Mouse (Mus musculus): ENCODE measurements around the gene Rnf128. TPM values are rescaled to one million over a fixed set of nuclear protein-coding genes. Genes with fewer than 3 reads are reported as not detected.

Rnf128 gene
- polyA plus RNA-seq (2016; fragmentation: Nextera tagmentation; extraction: Ambion mirVana): 1.1 and 1.4 TPM in 2 replicates

- 86% methylated on average over 8 of the region's 8 CpGs for WGBS
- H3K4me3 ChIP-seq (replicated peaks): no peak within 1 kb of the TSS
- H3K9me3 ChIP-seq: no peaks in the 10 kb centered on the region
- H3K9ac ChIP-seq: no peak within 1 kb of the TSS
- no peaks in the 10 kb centered on the region for H3K27me3 ChIP-seq
- no peak for ATAC-seq (ENCODE audit: low FRiP score)
- H3K4me1 ChIP-seq: no peaks in the 10 kb centered on the region
- H3K36me3 ChIP-seq (replicated peaks): no peaks in the 10 kb centered on the region
- H3K27ac ChIP-seq: no peak within 1 kb of the TSS
- H3K4me2 ChIP-seq: no peak within 1 kb of the TSS
Observed at GRCm38 (mm10) chrX:139562925-139563461, at the start of gene Rnf128. Gene Rnf128, plus strand, starts transcription at chrX:139563316.

- Histone ChIP-seq H3K4me3 (replicated peaks) (no peak overlapping the region), H3K4me2 (no peak overlapping the region), H3K27me3 (0 out of 2 replicates have a peak, but pooled peaks cover 5% of the 10 kb centered on the region), H3K27ac (no peak overlapping the region), H3K4me1 (no peaks in the 10 kb centered on the region), H3K9ac (no peak overlapping the region), H3K9me3 (no peaks in the 10 kb centered on the region), H3K36me3 (replicated peaks) (no peaks in the 10 kb centered on the region)
- WGBS: 96% methylated on average over 2 of the region's 2 CpGs
- ATAC-seq (ENCODE audit: low FRiP score): no peak
Observed at GRCm38 (mm10) chrX:139516156-139516555, 47.0 kb upstream of the Rnf128 start.

- Histone ChIP-seq H3K4me2 (no peak overlapping the region), H3K4me1 (no peaks in the 10 kb centered on the region), H3K36me3 (replicated peaks) (no peaks in the 10 kb centered on the region), H3K9ac (no peak overlapping the region), H3K27ac (no peak overlapping the region), H3K4me3 (replicated peaks) (no peak overlapping the region), H3K27me3 (0 out of 2 replicates have a peak, but pooled peaks cover 6% of the 10 kb centered on the region), H3K9me3 (no peaks in the 10 kb centered on the region)
- WGBS: 85% methylated on average over 2 of the region's 2 CpGs
- no peak for ATAC-seq (ENCODE audit: low FRiP score)
Observed at GRCm38 (mm10) chrX:139519251-139519650, 43.9 kb upstream of the Rnf128 start.

- peaks cover 5% of the 10 kb centered on the region; the same call in 1 of the 2 replicates for H3K27me3 ChIP-seq
- no peak overlapping the region for H3K4me3 ChIP-seq (replicated peaks)
- WGBS: 73% methylated on average over 5 of the region's 5 CpGs
- H3K4me2 ChIP-seq: no peak overlapping the region
- ATAC-seq (ENCODE audit: low FRiP score): no peak
- no peaks in the 10 kb centered on the region for H3K4me1 ChIP-seq
- H3K36me3 ChIP-seq (replicated peaks): no peaks in the 10 kb centered on the region
- no peaks in the 10 kb centered on the region for H3K9me3 ChIP-seq
- no peak overlapping the region for H3K27ac ChIP-seq
- no peak overlapping the region for H3K9ac ChIP-seq
Observed at GRCm38 (mm10) chrX:139524303-139525091, 38.6 kb upstream of the Rnf128 start.

GRCm38 (mm10) chrX:139525724-139526123 is 37.4 kb upstream of the Rnf128 start:
- no peaks in the 10 kb centered on the region for H3K36me3 ChIP-seq (replicated peaks)
- no peaks in the 10 kb centered on the region for H3K9me3 ChIP-seq
- peaks cover 5% of the 10 kb centered on the region; the same call in 1 of the 2 replicates for H3K27me3 ChIP-seq
- ATAC-seq (ENCODE audit: low FRiP score): no peak
- no peaks in the 10 kb centered on the region for H3K4me1 ChIP-seq
- no peak overlapping the region for H3K9ac ChIP-seq
- 85% methylated on average over 2 of the region's 2 CpGs for WGBS
- no peak overlapping the region for H3K4me2 ChIP-seq
- no peak overlapping the region for H3K27ac ChIP-seq
- H3K4me3 ChIP-seq (replicated peaks): no peak overlapping the region

- Histone ChIP-seq H3K9me3 (no peaks in the 10 kb centered on the region), H3K4me3 (replicated peaks) (no peak overlapping the region), H3K9ac (no peak overlapping the region), H3K27me3 (peaks cover 5% of the 10 kb centered on the region; the same call in 1 of the 2 replicates), H3K27ac (no peak overlapping the region), H3K4me2 (no peak overlapping the region), H3K4me1 (no peaks in the 10 kb centered on the region), H3K36me3 (replicated peaks) (no peaks in the 10 kb centered on the region)
- 93% methylated on average over 4 of the region's 4 CpGs for WGBS
- no peak for ATAC-seq (ENCODE audit: low FRiP score)
Observed at GRCm38 (mm10) chrX:139526984-139527383, 36.1 kb upstream of the Rnf128 start.

GRCm38 (mm10) chrX:139529678-139530077 is 33.4 kb upstream of the Rnf128 start:
- Histone ChIP-seq H3K4me2 (no peak overlapping the region), H3K4me1 (no peaks in the 10 kb centered on the region), H3K27ac (no peak overlapping the region), H3K36me3 (replicated peaks) (no peaks in the 10 kb centered on the region), H3K9me3 (no peaks in the 10 kb centered on the region), H3K9ac (no peak overlapping the region), H3K4me3 (replicated peaks) (no peak overlapping the region), H3K27me3 (peaks cover 5% of the 10 kb centered on the region; the same call in 1 of the 2 replicates)
- ATAC-seq (ENCODE audit: low FRiP score): no peak

- no peak for ATAC-seq (ENCODE audit: low FRiP score)
- Histone ChIP-seq H3K27ac (no peak overlapping the region), H3K4me1 (no peaks in the 10 kb centered on the region), H3K4me2 (no peak overlapping the region), H3K9me3 (no peaks in the 10 kb centered on the region), H3K9ac (no peak overlapping the region), H3K4me3 (replicated peaks) (no peak overlapping the region), H3K36me3 (replicated peaks) (no peaks in the 10 kb centered on the region), H3K27me3 (0 out of 2 replicates have a peak, but pooled peaks cover 3% of the 10 kb centered on the region)
- 80% methylated on average over 4 of the region's 4 CpGs for WGBS
Observed at GRCm38 (mm10) chrX:139532293-139532692, 30.8 kb upstream of the Rnf128 start.

GRCm38 (mm10) chrX:139537641-139538397 is 25.3 kb upstream of the Rnf128 start:
- H3K27me3 ChIP-seq: 0 out of 2 replicates have a peak, but pooled peaks cover 3% of the 10 kb centered on the region
- H3K36me3 ChIP-seq (replicated peaks): no peaks in the 10 kb centered on the region
- H3K4me2 ChIP-seq: no peak overlapping the region
- no peak overlapping the region for H3K27ac ChIP-seq
- no peak for ATAC-seq (ENCODE audit: low FRiP score)
- no peaks in the 10 kb centered on the region for H3K9me3 ChIP-seq
- no peak overlapping the region for H3K9ac ChIP-seq
- no peaks in the 10 kb centered on the region for H3K4me1 ChIP-seq
- H3K4me3 ChIP-seq (replicated peaks): no peak overlapping the region
- 94% methylated on average over 5 of the region's 5 CpGs for WGBS

- no peaks in the 10 kb centered on the region for H3K9me3 ChIP-seq
- 90% methylated on average over 7 of the region's 7 CpGs for WGBS
- no peak overlapping the region for H3K27ac ChIP-seq
- H3K27me3 ChIP-seq: no peaks in the 10 kb centered on the region
- H3K4me1 ChIP-seq: no peaks in the 10 kb centered on the region
- no peak for ATAC-seq (ENCODE audit: low FRiP score)
- H3K4me2 ChIP-seq: no peak overlapping the region
- no peaks in the 10 kb centered on the region for H3K36me3 ChIP-seq (replicated peaks)
- no peak overlapping the region for H3K9ac ChIP-seq
- no peak overlapping the region for H3K4me3 ChIP-seq (replicated peaks)
Observed at GRCm38 (mm10) chrX:139543726-139544125, 19.4 kb upstream of the Rnf128 start.

GRCm38 (mm10) chrX:139550456-139550855 is 12.7 kb upstream of the Rnf128 start:
- H3K27me3 ChIP-seq: no peaks in the 10 kb centered on the region; the same call in 1 of the 2 replicates
- H3K4me2 ChIP-seq: no peak overlapping the region
- no peak overlapping the region for H3K9ac ChIP-seq
- ATAC-seq (ENCODE audit: low FRiP score): no peak
- no peaks in the 10 kb centered on the region for H3K36me3 ChIP-seq (replicated peaks)
- no peaks in the 10 kb centered on the region for H3K4me1 ChIP-seq
- no peaks in the 10 kb centered on the region for H3K9me3 ChIP-seq
- no peak overlapping the region for H3K4me3 ChIP-seq (replicated peaks)
- 82% methylated on average over 5 of the region's 5 CpGs for WGBS
- no peak overlapping the region for H3K27ac ChIP-seq

GRCm38 (mm10) chrX:139552090-139552489 is 11.0 kb upstream of the Rnf128 start:
- H3K36me3 ChIP-seq (replicated peaks): no peaks in the 10 kb centered on the region
- no peaks in the 10 kb centered on the region; the same call in 1 of the 2 replicates for H3K27me3 ChIP-seq
- H3K9ac ChIP-seq: no peak overlapping the region
- 81% methylated on average over 2 of the region's 2 CpGs for WGBS
- H3K4me2 ChIP-seq: no peak overlapping the region
- H3K9me3 ChIP-seq: no peaks in the 10 kb centered on the region
- H3K4me3 ChIP-seq (replicated peaks): no peak overlapping the region
- H3K4me1 ChIP-seq: no peaks in the 10 kb centered on the region
- no peak for ATAC-seq (ENCODE audit: low FRiP score)
- no peak overlapping the region for H3K27ac ChIP-seq

All from forebrain, embryonic 12.5 days (tissue).